Mouse (Mus musculus): Measurements from ENCODE around the gene Dync1i2.

The Dync1i2 gene

GRCm38 (mm10) chr2:71211591-71212359, at the start of gene Dync1i2:
Gene Dync1i2, plus strand, starts transcription at chr2:71211706.
- DNase-seq (ENCODE audit: extremely low spot score, low read depth, low spot score), result peak; percentile 85

- DNase-seq (ENCODE audit: extremely low spot score, low read depth, low spot score), result no peak
Measured at GRCm38 (mm10) chr2:71162831-71163621, 48.5 kb upstream of the Dync1i2 start.

- DNase-seq (ENCODE audit: extremely low spot score, low read depth, low spot score), result no peak
Measured at GRCm38 (mm10) chr2:71167211-71167610, 44.3 kb upstream of the Dync1i2 start.

GRCm38 (mm10) chr2:71168461-71169021, 43.0 kb upstream of the Dync1i2 start:
- DNase-seq (ENCODE audit: extremely low spot score, low read depth, low spot score), result no peak

GRCm38 (mm10) chr2:71173031-71173430, 38.5 kb upstream of the Dync1i2 start:
- no peak for DNase-seq (ENCODE audit: extremely low spot score, low read depth, low spot score)

GRCm38 (mm10) chr2:71176329-71177249, 34.9 kb upstream of the Dync1i2 start:
- DNase-seq (ENCODE audit: extremely low spot score, low read depth, low spot score), result no peak

- no peak for DNase-seq (ENCODE audit: extremely low spot score, low read depth, low spot score)
Measured at GRCm38 (mm10) chr2:71177250-71177615, 34.3 kb upstream of the Dync1i2 start.

GRCm38 (mm10) chr2:71177760-71178159, 33.7 kb upstream of the Dync1i2 start:
- DNase-seq (ENCODE audit: extremely low spot score, low read depth, low spot score), result no peak

GRCm38 (mm10) chr2:71179716-71180115, 31.8 kb upstream of the Dync1i2 start:
- no peak for DNase-seq (ENCODE audit: extremely low spot score, low read depth, low spot score)

GRCm38 (mm10) chr2:71180566-71181217, 30.8 kb upstream of the Dync1i2 start:
- DNase-seq (ENCODE audit: extremely low spot score, low read depth, low spot score), result no peak

GRCm38 (mm10) chr2:71187950-71188349, 23.6 kb upstream of the Dync1i2 start:
- no peak for DNase-seq (ENCODE audit: extremely low spot score, low read depth, low spot score)

- no peak for DNase-seq (ENCODE audit: extremely low spot score, low read depth, low spot score)
Measured at GRCm38 (mm10) chr2:71188861-71189260, 22.6 kb upstream of the Dync1i2 start.

GRCm38 (mm10) chr2:71191391-71192194, 19.9 kb upstream of the Dync1i2 start:
- no peak for DNase-seq (ENCODE audit: extremely low spot score, low read depth, low spot score)

GRCm38 (mm10) chr2:71192195-71192807, 19.2 kb upstream of the Dync1i2 start:
- no peak for DNase-seq (ENCODE audit: extremely low spot score, low read depth, low spot score)

- DNase-seq (ENCODE audit: extremely low spot score, low read depth, low spot score), result no peak
Measured at GRCm38 (mm10) chr2:71194137-71194960, 17.2 kb upstream of the Dync1i2 start.

GRCm38 (mm10) chr2:71196947-71197346, 14.6 kb upstream of the Dync1i2 start:
- DNase-seq (ENCODE audit: extremely low spot score, low read depth, low spot score), result no peak

GRCm38 (mm10) chr2:71198907-71199306, 12.6 kb upstream of the Dync1i2 start:
- DNase-seq (ENCODE audit: extremely low spot score, low read depth, low spot score), result no peak

- DNase-seq (ENCODE audit: extremely low spot score, low read depth, low spot score), result no peak
Measured at GRCm38 (mm10) chr2:71200485-71200884, 11.0 kb upstream of the Dync1i2 start.
